Mouse (Mus musculus): Measurements from ENCODE around the gene Jazf1. TPM values are rescaled to one million over a fixed set of nuclear protein-coding genes. Genes with fewer than 3 reads are reported as not detected.

The Jazf1 gene
- polyA plus RNA-seq, 1 experiment from 2014 or later, result 20.7 TPM

DNA sequence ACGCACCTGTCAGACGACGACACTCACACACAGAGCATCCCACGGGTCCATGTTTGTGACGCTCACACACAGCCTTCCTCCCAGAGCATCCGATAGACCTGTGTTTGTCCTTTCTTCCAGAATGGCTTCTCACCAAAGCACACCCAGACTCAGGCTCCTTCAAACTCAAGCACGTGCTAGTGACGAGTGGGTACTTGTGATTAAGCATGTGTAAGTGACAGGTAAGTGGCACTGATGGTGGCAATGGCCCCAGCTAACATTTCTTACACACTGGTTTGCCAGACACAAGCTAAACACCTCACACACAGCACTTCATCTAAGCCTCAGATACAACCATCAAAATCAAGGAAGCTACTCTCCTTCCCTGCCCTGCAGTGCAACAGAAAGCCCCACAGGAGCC is 77.6 kb downstream of the Jazf1 start:
- Histone ChIP-seq H3K36me3 (no peaks in the 10 kb centered on the region), H3K4me2 (replicated peaks) (no peak overlapping the region), H3K9me3 (no peaks in the 10 kb centered on the region; the same call in 1 of the 2 replicates), H3K4me3 (no peak overlapping the region), H3K27ac (no peak overlapping the region), H3K9ac (no peak overlapping the region), H3K27me3 (peaks cover 3% of the 10 kb centered on the region; the same call in 1 of the 2 replicates), H3K4me1 (peaks cover 27% of the 10 kb centered on the region)
- WGBS, result 89% methylated on average over 8 of the region's 8 CpGs
- no peak for ATAC-seq (ENCODE audit: low FRiP score, low read depth)

DNA sequence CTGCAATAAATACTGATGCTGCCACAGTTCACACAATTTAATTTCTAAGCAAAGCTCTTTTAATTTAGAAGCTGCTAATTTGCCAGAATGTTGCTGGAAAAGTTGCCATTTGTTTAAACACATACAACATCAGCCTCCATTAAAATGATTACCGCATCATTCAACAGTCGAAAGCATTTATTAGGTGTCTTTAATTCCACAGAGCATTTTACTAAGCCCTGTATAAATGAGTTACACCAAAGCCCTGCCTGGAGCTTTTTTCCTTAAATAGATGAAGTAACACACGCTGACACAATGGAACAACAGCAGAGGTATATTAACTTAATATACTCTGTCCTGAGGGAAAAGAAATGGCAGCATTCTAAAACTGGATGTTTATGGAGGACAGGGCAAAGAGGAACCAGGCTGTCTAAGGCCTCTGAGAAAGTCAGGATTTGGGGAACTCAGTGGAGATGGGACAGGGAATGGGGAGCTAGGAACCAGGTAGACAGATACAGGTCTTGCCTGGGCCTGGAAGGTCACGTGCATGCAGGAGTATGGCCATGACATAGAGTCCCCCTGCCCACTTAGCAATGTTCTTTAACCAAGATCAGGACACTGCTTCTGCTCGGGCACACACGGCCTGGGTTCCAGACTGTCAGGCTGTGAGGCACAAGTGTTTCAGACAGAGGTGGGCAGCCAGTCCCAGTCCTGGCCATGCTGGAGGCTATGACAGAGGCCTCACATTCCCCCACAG is 80.4 kb downstream of the Jazf1 start:
- Histone ChIP-seq H3K4me3 (no peak overlapping the region), H3K4me1 (peaks cover 27% of the 10 kb centered on the region), H3K27ac (peak overlapping the region; percentile 70), H3K9me3 (no peaks in the 10 kb centered on the region; the same call in 1 of the 2 replicates), H3K4me2 (replicated peaks) (no peak overlapping the region), H3K9ac (no peak overlapping the region), H3K27me3 (peaks cover 3% of the 10 kb centered on the region; the same call in 1 of the 2 replicates), H3K36me3 (no peaks in the 10 kb centered on the region)
- 47% methylated on average over 6 of the region's 6 CpGs for WGBS
- ATAC-seq (ENCODE audit: low FRiP score, low read depth), result peak; percentile 57; the same call in 1 of the 2 replicates

DNA sequence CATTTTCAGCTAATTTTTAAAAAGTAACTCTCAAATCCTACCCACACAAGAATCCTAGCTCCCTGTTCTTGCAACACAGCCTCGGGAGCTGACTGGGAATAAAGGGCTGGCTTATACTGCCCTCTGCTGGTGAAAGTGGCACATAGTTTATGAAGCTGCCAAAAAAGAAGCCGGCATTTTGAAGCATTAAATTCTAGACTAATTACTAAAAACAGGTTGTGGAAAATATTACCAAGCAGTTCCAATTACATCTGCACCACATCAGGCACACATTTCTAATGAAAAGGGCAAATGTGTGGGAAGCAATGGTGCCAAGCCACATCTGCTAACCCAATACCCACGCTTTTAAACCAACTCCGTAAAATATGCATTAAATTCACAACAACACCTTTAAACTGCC is 81.0 kb downstream of the Jazf1 start:
- H3K27me3 ChIP-seq, result peaks cover 3% of the 10 kb centered on the region; the same call in 1 of the 2 replicates
- 27% methylated on average over 4 of the region's 4 CpGs for WGBS
- ATAC-seq (ENCODE audit: low FRiP score, low read depth), result peak; percentile 73
- H3K36me3 ChIP-seq, result no peaks in the 10 kb centered on the region
- peaks cover 27% of the 10 kb centered on the region for H3K4me1 ChIP-seq
- H3K27ac ChIP-seq, result no peak overlapping the region
- H3K4me3 ChIP-seq, result no peak overlapping the region
- H3K9ac ChIP-seq, result no peak overlapping the region
- no peaks in the 10 kb centered on the region; the same call in 1 of the 2 replicates for H3K9me3 ChIP-seq
- H3K4me2 ChIP-seq (replicated peaks), result no peak overlapping the region

DNA sequence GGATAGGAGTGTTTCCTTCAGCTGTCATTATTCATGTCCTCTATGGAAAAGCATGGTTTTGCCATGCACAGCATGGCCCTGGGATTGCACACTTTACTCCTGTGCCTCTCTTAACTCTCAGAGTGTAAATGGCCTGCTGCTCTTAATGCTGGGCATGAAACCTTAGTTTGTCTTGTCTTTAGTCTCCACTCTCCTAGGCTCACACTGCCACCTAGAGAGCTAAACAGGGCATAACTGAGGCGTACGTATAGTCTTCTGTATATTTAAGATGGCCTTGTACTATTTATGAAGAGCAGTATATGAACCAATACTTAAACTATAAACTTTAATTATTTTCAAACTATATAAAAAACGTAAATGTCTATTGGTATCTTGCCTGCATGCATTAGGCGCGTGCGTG is 86.3 kb downstream of the Jazf1 start:
- Histone ChIP-seq H3K4me2 (replicated peaks) (no peak overlapping the region), H3K27me3 (no peaks in the 10 kb centered on the region), H3K4me1 (no peaks in the 10 kb centered on the region), H3K9ac (no peak overlapping the region), H3K4me3 (no peak overlapping the region), H3K9me3 (no peaks in the 10 kb centered on the region; the same call in 1 of the 2 replicates), H3K27ac (no peak overlapping the region), H3K36me3 (no peaks in the 10 kb centered on the region)
- no peak for ATAC-seq (ENCODE audit: low FRiP score, low read depth)
- 80% methylated on average over 6 of the region's 6 CpGs for WGBS

DNA sequence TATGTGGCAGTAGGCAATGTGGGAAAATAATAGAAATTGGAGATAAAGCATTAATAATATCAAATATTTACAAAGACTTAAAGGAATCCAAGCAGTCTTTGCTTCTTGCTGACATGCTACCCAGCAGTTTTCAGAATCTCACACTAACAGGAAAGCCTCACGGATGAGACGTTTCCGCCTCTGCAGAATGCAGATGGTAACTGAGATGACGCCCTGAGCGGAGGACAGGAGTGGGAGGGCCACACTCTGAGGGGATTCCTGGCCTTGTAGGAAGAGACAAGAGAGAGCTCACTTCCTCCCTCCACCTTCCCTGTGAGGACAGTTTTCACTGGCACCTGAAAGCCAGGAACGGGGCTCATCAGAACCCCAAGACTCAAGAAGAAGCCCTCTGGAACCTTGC is 88.9 kb downstream of the Jazf1 start:
- WGBS, result 93% methylated on average over 6 of the region's 6 CpGs
- H3K4me1 ChIP-seq, result peaks cover 5% of the 10 kb centered on the region
- no peak for ATAC-seq (ENCODE audit: low FRiP score, low read depth)
- H3K4me2 ChIP-seq (replicated peaks), result no peak overlapping the region
- H3K27ac ChIP-seq, result no peak overlapping the region
- H3K36me3 ChIP-seq, result no peaks in the 10 kb centered on the region
- H3K9ac ChIP-seq, result no peak overlapping the region
- no peaks in the 10 kb centered on the region for H3K9me3 ChIP-seq
- no peak overlapping the region for H3K4me3 ChIP-seq
- H3K27me3 ChIP-seq, result no peaks in the 10 kb centered on the region

DNA sequence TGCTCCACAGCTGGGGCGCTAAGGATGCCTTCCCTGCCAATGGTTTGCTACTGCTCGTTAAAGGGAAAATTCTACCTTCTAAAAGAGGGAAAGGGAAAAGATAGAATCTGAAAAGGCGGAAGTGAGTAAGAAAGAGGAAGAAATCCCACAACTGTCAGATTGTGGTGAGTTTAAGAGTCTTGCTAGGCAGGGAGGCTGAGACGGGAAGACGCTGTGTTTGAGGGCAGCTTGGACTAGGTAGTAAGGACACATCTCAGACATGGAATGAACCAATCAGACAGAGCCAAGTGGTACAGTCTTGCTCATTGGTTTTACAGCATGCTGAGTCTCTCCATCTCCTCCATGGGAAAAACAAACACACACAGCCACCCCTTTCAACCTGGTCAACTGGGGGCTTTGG is 95.1 kb downstream of the Jazf1 start:
- Histone ChIP-seq H3K4me1 (peaks cover 28% of the 10 kb centered on the region), H3K27me3 (peaks cover 3% of the 10 kb centered on the region; the same call in 1 of the 2 replicates), H3K4me3 (no peak overlapping the region), H3K36me3 (no peaks in the 10 kb centered on the region), H3K4me2 (replicated peaks) (no peak overlapping the region), H3K9ac (no peak overlapping the region), H3K9me3 (no peaks in the 10 kb centered on the region), H3K27ac (no peak overlapping the region)
- 87% methylated on average over 5 of the region's 5 CpGs for WGBS
- ATAC-seq (ENCODE audit: low FRiP score, low read depth), result no peak

DNA sequence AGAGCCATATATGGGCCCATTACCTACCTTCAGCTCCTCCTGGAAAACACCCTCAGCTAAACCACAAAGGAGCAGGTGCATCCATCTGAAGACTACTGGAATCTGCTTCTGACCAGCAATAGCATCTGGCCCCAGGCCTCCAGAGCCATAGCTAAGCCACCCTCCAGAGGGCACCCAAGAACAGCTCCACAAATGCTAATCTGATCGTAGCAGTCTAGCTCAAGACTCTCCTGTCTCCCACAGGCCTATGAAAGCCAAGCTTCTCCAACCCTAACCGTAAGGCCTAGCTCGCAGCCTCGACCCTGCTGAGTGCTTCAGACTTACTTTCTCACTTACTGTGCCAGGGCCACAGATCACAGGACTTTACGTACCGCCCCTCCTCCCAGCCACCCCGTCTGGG is 96.3 kb downstream of the Jazf1 start:
- H3K27ac ChIP-seq, result no peak overlapping the region
- peaks cover 39% of the 10 kb centered on the region for H3K4me1 ChIP-seq
- no peak for ATAC-seq (ENCODE audit: low FRiP score, low read depth)
- H3K4me3 ChIP-seq, result no peak overlapping the region
- no peak overlapping the region for H3K9ac ChIP-seq
- H3K4me2 ChIP-seq (replicated peaks), result no peak overlapping the region
- no peaks in the 10 kb centered on the region for H3K36me3 ChIP-seq
- peaks cover 3% of the 10 kb centered on the region; the same call in 1 of the 2 replicates for H3K27me3 ChIP-seq
- no peaks in the 10 kb centered on the region for H3K9me3 ChIP-seq
- 67% methylated on average over 7 of the region's 7 CpGs for WGBS

DNA sequence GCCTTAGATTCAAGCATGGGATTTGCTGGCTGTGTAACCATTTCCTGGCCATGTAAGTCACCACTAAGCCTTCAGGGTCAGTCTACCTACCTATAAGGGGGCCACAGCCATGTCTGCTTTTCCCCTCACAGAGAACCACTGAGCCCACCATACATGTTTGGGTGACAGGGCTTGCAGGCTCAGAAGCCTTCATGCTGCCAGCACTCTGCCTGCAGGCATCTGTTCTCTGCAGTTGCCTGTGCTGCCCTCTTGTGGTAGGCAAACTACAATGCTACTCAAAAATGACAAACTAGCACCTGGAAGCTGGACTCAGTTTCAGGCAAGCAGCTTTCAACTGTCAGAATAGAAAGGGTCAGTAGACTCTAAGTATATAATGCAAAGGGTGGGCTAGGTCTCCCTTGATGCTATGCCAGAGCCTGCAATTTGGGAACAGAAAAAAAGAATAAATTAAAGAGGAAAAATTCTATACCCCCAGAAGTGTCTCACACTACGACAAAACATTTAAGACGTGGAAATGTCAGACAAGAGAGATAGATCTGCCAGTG is 98.6 kb downstream of the Jazf1 start:
- H3K4me1 ChIP-seq, result peaks cover 54% of the 10 kb centered on the region
- H3K9me3 ChIP-seq, result no peaks in the 10 kb centered on the region
- H3K4me2 ChIP-seq (replicated peaks), result no peak overlapping the region
- 92% methylated on average over 2 of the region's 2 CpGs for WGBS
- no peak; the same call in 1 of the 2 replicates for ATAC-seq (ENCODE audit: low FRiP score, low read depth)
- peaks cover 3% of the 10 kb centered on the region; the same call in 1 of the 2 replicates for H3K27me3 ChIP-seq
- no peak overlapping the region for H3K4me3 ChIP-seq
- no peaks in the 10 kb centered on the region for H3K36me3 ChIP-seq
- H3K9ac ChIP-seq, result no peak overlapping the region
- no peak overlapping the region for H3K27ac ChIP-seq

DNA sequence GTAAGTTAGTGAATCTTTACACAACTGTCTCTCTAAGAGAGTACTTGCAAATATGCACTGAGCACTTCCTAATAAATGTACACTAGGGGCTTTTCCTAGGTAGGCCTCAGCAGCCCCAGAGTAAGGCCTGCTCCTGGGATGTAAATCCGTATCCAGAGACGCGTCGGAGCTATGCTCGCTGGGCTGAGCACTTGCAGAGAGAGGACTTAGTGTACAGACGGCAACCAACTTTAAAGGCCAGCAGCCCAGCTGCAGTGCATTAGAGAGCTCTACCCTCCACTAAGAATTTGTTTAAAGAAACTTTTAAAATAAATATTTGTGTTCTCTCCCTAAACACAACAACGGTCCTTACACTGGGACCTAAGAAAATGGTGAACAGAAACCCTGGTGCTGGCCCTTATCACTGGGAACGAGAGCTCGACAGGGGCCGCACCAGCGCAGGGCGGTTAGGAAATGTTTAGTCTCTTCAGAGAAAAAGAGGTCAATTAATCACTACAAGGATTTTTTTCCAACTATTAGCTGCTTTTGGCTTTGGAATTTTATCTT is 100.0 kb downstream of the Jazf1 start:
- peaks cover 60% of the 10 kb centered on the region for H3K4me1 ChIP-seq
- no peak overlapping the region for H3K9ac ChIP-seq
- peak overlapping the region; percentile 66 for H3K27ac ChIP-seq
- 0 out of 2 replicates have a peak overlapping the region, but pooled peaks have one; percentile 23 for H3K4me2 ChIP-seq (replicated peaks)
- no peaks in the 10 kb centered on the region for H3K36me3 ChIP-seq
- no peak for ATAC-seq (ENCODE audit: low FRiP score, low read depth)
- peaks cover 3% of the 10 kb centered on the region; the same call in 1 of the 2 replicates for H3K27me3 ChIP-seq
- H3K9me3 ChIP-seq, result no peaks in the 10 kb centered on the region
- H3K4me3 ChIP-seq, result no peak overlapping the region
- 22% methylated on average over 12 of the region's 12 CpGs for WGBS

DNA sequence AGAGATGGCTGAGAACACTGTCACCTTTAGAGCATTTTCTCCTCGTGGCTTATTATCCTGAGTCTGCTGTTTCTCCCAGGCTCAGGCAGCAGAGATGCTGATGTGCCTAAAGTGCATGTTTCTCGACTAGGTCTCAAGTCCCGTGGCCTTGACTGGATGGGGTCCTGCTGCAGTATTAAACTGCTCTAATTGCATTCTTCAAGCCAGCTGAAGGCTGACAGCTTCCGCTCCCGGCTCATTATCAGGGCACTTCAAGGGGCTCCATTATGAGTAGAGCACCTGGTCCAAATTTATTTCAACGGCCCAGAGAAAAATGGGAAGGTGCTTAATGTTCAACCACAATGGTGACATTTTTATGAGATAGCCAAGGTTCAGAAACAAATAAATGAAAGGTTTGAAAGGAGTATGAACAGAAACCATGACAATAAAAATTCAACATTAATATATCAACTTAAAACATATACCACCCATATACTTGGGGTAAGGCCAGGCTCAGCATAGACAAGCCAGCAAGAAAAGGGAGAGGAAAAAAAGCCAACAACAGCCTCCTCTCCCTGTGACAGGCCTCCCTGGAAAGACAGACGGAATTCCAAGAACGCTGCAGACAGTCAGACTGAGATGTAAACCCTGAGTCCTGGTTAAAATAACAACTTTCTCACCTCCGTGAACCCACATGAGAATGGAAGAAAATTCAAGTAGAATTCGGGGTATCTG is 100.7 kb downstream of the Jazf1 start:
- WGBS, result 13% methylated on average over 10 of the region's 10 CpGs
- H3K4me2 ChIP-seq (replicated peaks), result 0 out of 2 replicates have a peak overlapping the region, but pooled peaks have one; percentile 23
- no peaks in the 10 kb centered on the region for H3K36me3 ChIP-seq
- ATAC-seq (ENCODE audit: low FRiP score, low read depth), result peak; percentile 52
- no peak overlapping the region for H3K9ac ChIP-seq
- H3K9me3 ChIP-seq, result no peaks in the 10 kb centered on the region
- peaks cover 3% of the 10 kb centered on the region; the same call in 1 of the 2 replicates for H3K27me3 ChIP-seq
- peaks cover 66% of the 10 kb centered on the region for H3K4me1 ChIP-seq
- no peak overlapping the region for H3K4me3 ChIP-seq
- H3K27ac ChIP-seq, result peak overlapping the region; percentile 66

DNA sequence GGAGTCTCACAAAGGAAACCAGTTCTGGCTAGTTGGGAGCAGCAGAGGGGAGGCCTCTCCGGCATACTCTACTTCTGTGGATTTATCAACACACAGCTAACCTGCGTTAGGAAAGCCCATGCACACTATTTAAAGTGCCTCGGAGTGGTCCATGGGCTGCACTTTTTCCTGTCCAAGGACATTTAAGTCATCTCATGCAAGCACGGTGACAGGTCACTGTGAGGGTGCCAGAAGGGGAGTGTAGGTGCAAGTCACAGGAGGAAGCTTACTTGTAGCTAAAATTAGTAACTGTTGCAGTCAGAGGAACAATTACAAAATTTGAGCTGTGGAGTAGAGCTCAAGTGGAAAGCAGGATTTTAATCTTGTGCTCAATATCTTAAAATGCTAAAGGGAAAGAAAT is 102.4 kb downstream of the Jazf1 start:
- H3K27me3 ChIP-seq, result peaks cover 3% of the 10 kb centered on the region; the same call in 1 of the 2 replicates
- 20% methylated on average over 4 of the region's 4 CpGs for WGBS
- peak overlapping the region; percentile 86 for H3K27ac ChIP-seq
- H3K4me3 ChIP-seq, result no peak overlapping the region
- no peak for ATAC-seq (ENCODE audit: low FRiP score, low read depth)
- H3K9ac ChIP-seq, result peak overlapping the region; percentile 51
- H3K4me1 ChIP-seq, result peaks cover 81% of the 10 kb centered on the region
- no peaks in the 10 kb centered on the region for H3K36me3 ChIP-seq
- H3K9me3 ChIP-seq, result no peaks in the 10 kb centered on the region
- no peak overlapping the region for H3K4me2 ChIP-seq (replicated peaks)

DNA sequence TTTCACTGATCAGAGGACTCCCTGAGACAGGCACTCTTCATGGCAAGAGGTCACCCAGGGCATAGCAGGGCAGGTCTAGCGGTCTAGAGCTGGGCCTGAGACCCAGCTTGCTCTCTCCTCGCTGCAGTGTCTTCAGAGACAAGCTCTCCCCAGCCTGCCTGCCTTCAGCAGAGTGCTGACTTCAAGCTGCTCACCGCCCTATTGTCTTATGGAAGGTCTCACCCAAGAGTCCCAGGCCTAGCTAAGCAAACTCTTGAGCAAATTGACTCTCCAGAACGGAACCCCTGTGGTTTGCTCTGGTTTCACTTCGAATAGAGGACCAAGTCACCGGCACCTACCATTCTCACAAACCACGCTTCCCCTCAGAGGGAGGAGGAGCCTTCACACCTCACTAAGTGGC is 103.1 kb downstream of the Jazf1 start:
- WGBS, result 32% methylated on average over 7 of the region's 7 CpGs
- no peak for ATAC-seq (ENCODE audit: low FRiP score, low read depth)
- peak overlapping the region; percentile 51 for H3K9ac ChIP-seq
- no peak overlapping the region for H3K4me3 ChIP-seq
- H3K9me3 ChIP-seq, result no peaks in the 10 kb centered on the region
- H3K27me3 ChIP-seq, result no peaks in the 10 kb centered on the region
- peak overlapping the region; percentile 34; the same call in 1 of the 2 replicates for H3K4me2 ChIP-seq (replicated peaks)
- peak overlapping the region; percentile 86 for H3K27ac ChIP-seq
- peaks cover 86% of the 10 kb centered on the region for H3K4me1 ChIP-seq
- no peaks in the 10 kb centered on the region for H3K36me3 ChIP-seq
